Mouse (Mus musculus): ENCODE measurements at regions not wholly inside any gene's neighbourhood (a gene's known extent, or its start where the extent isn't known, plus 50 kb on each side); places are given as distances from the start of the nearest gene placed in this dataset.

- DNase-seq (ENCODE audit: low spot score in 2 of 2): no peak
Observed at GRCm38 (mm10) chr14:106593980-106594379, 488.0 kb downstream of the Trim52 start.

DNA sequence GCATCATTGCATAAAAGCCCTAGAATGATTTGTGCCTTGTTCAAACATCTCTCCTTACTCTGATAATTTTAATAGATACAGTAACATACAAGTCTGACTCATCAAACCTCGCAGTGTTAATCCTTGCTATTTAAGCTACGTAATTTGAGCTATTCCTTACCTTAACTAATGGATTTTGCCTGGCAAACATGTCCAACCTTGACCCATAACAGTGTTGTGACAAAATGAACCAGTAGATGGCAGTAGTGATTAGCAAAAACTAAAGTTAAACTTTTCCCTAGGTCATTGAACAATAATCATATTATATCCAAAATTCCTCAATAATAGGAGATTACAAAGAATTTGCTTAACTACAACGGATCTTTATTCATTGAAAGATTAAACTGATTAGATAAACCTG, 501.0 kb downstream of the Trim52 start:
- peak in 1 of 2 experiments; percentile 67 for DNase-seq (ENCODE audit: low spot score in 2 of 2)

GRCm38 (mm10) chr14:106608341-106608927, 502.4 kb downstream of the Trim52 start:
- DNase-seq (ENCODE audit: low spot score in 2 of 2): peak; percentile 7 to 9

Data from layer of hippocampus, postnatal 14 days (tissue).